Mouse (Mus musculus) liver, adult 2 months (tissue): ENCODE data around the gene Olfr156.

ENCODE experiments used
- CTCF ChIP-seq: fragments of 200-500 bp; IDR thresholded peaks from 2 replicates; pipeline ENCODE4 v1.5.1; 2011; ENCODE audit warnings: low read depth, low read length, control low read depth
- POLR2A ChIP-seq: fragments of 200-500 bp; IDR thresholded peaks from 2 replicates; pipeline ENCODE4 v1.6.1; 2011; ENCODE audit warnings: low read length, control low read depth; ENCODE audit not compliant: insufficient read depth; ENCODE audit errors: extremely low read depth

DNA sequence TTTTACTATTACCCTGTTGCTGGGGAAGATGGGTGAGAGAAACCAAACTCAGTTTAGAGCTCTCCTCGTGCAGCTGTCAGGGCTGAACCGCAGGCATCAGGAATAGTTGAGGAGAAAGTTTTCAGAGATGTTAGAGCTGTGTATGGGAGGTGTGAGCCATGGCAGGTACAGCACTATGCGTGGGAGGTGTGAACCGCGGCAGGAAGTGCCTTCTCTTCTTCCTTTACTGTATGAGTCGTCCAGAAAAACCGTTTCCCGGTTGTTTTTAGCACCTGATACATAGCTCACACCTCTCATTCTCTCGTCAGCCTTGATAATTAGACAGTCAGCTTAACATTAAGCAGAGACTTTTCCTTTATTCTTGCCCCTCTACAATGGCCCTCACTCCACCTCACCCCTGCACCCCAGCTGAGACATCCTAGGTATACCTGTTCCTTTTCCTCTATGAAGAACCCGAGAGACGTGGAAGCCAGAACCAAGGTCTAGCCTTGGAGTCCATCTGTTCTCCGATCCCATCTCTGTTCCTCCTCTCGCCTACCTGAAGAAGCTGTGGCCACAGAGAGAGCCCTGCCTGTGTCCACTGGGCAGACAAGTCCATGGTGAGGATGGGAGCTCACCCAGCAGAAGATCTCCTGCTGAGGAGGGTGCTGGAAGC, 672 bp downstream of the Olfr156 start:
- TF ChIP-seq POLR2A (no peak), CTCF (no peak)
